Mouse (Mus musculus) kidney, embryonic 14.5 days (tissue): ENCODE results near the gene Ikbip. TPM values are rescaled to one million over a fixed set of nuclear protein-coding genes. Genes with fewer than 3 reads are reported as not detected.

ENCODE experiments used
- ATAC-seq: fragments of 200-750 bp; cut with Nextera tagmentation; 2 replicates; pipeline ENCODE4 v1.8.0; 2017; ENCODE audit warnings: moderate number of reproducible peaks, mild to moderate bottlenecking, moderate TSS enrichment, moderate library complexity; ENCODE audit not compliant: low FRiP score, low TSS enrichment
- H3K27ac ChIP-seq: fragments of 300-500 bp; sonication (generic); 2 replicates; pipeline ENCODE4 v1.5.1; 2014; ENCODE audit warnings: low read depth, mild to moderate bottlenecking, low read length, moderate library complexity, mixed read lengths
- H3K27me3 ChIP-seq: fragments of 300-500 bp; sonication (generic); 2 replicates; pipeline ENCODE4 v1.6.1; 2014; ENCODE audit warnings: mild to moderate bottlenecking, low read length; ENCODE audit not compliant: control insufficient read depth, insufficient read depth
- H3K36me3 ChIP-seq: fragments of 300-500 bp; sonication (generic); 2 replicates; pipeline ENCODE4 v1.6.1; 2014; ENCODE audit warnings: low read length, mixed read lengths; ENCODE audit not compliant: control insufficient read depth, insufficient read depth
- H3K4me1 ChIP-seq: fragments of 300-500 bp; sonication (generic); 2 replicates; pipeline ENCODE4 v1.6.1; 2014; ENCODE audit warnings: low read length, mixed read lengths; ENCODE audit not compliant: control insufficient read depth, insufficient read depth
- H3K4me2 ChIP-seq: fragments of 300-500 bp; sonication (generic); replicated peaks from 2 replicates; pipeline ENCODE4 v1.6.1; 2014; ENCODE audit warnings: low read depth, mild to moderate bottlenecking, low read length
- H3K4me3 ChIP-seq: fragments of 300-500 bp; sonication (generic); 2 replicates; pipeline ENCODE4 v1.5.1; 2014; ENCODE audit warnings: mild to moderate bottlenecking, low read length
- H3K9ac ChIP-seq: fragments of 300-500 bp; sonication (generic); 2 replicates; pipeline ENCODE4 v1.6.1; 2014; ENCODE audit warnings: low read depth, mild to moderate bottlenecking, low read length, moderate library complexity
- H3K9me3 ChIP-seq: fragments of 300-500 bp; sonication (generic); 2 replicates; pipeline ENCODE4 v1.6.1; 2016; ENCODE audit warnings: low read length; ENCODE audit not compliant: control insufficient read depth
- WGBS: fragments of 180-500 bp; shearing (Covaris S2); extraction: QIAGEN DNeasy Blood & Tissue Kit; methylation state at CpG from one replicate; pipeline ENCODE4 v1.1.7; 2014; 5-methylcytosine and 5-hydroxymethylcytosine counted together
- polyA plus RNA-seq: library from polyadenylated mRNA; unstranded; fragments of >200 nt; fragmentation: Nextera tagmentation; extraction: Ambion mirVana; gene quantifications from 2 replicates; pipeline ENCODE4 v1.2.1, GENCODE M21; 2014

Ikbip gene
- polyA plus RNA-seq, 1 experiment from 2014 or later: 39.6 TPM

GRCm38 (mm10) chr10:91127395-91127794, 44.7 kb downstream of the Ikbip start:
- no peak overlapping the region for H3K27ac ChIP-seq
- H3K4me3 ChIP-seq: no peak overlapping the region
- H3K36me3 ChIP-seq: peaks cover under 1% of the 10 kb centered on the region; the same call in 1 of the 2 replicates
- H3K4me2 ChIP-seq: no peak overlapping the region
- no peaks in the 10 kb centered on the region for H3K27me3 ChIP-seq
- no peak overlapping the region for H3K9ac ChIP-seq
- H3K9me3 ChIP-seq: no peaks in the 10 kb centered on the region
- 68% methylated on average over 2 of the region's 2 CpGs for WGBS
- no peak for ATAC-seq
- peaks cover 4% of the 10 kb centered on the region; the same call in 1 of the 2 replicates for H3K4me1 ChIP-seq

DNA sequence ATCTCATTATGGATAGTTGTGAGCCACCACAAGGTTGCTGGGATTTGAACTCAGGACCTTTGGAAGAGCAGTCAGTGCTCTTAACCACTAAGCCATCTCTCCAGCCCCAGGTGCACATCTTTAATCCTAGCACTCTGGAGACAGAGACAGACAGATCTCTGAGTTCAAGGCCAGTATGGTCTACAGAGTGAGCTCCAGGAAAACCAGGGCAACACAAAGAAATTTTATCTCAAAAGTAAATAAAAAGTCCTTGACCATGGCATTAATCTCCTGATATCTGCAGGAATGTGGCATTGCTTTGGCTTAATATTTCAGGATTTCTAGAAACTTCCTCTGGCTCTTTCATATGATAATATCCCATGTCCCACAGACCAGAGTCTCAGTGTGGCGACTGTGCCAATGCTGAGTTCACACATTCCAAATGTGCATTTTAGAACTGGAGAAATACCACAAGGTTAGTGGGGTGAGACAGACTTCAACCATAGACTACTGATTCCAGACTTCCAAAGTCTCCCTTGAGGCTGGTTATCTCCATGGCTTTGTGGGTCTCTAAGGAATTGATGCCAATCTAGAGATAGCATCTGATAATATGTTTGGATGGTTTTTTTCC, 45.9 kb downstream of the Ikbip start:
- H3K9me3 ChIP-seq: no peaks in the 10 kb centered on the region
- no peaks in the 10 kb centered on the region for H3K36me3 ChIP-seq
- H3K4me3 ChIP-seq: no peak overlapping the region
- 57% methylated on average over 1 of the region's 1 CpGs for WGBS
- no peak overlapping the region for H3K27ac ChIP-seq
- H3K4me1 ChIP-seq: no peaks in the 10 kb centered on the region
- no peak overlapping the region for H3K9ac ChIP-seq
- no peaks in the 10 kb centered on the region for H3K27me3 ChIP-seq
- ATAC-seq: no peak
- H3K4me2 ChIP-seq: no peak overlapping the region

DNA sequence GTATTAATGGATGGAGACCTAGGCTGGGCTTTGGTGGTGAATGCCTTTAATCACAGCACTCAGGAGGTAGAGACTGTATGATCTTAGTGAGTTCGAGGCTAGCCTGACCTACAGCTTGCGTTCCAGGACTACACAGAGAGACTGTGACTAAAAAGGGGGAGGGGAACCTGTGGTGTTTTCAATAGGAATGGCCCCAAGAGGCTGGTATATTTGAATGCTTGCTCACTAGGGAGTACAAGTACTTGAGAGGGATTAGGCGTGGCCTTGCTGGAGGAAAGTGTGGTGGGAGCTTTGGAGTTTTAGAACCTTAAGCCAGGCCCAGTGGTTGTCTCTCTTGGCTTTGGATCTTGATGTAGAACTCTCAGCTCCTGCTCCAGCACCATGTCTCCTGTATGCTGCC, 48.1 kb downstream of the Ikbip start:
- Histone ChIP-seq H3K4me1 (no peaks in the 10 kb centered on the region), H3K4me2 (no peak overlapping the region), H3K4me3 (no peak overlapping the region), H3K9me3 (no peaks in the 10 kb centered on the region), H3K36me3 (no peaks in the 10 kb centered on the region), H3K27me3 (no peaks in the 10 kb centered on the region), H3K27ac (no peak overlapping the region), H3K9ac (no peak overlapping the region)
- WGBS: 88% methylated on average over 3 of the region's 3 CpGs
- ATAC-seq: no peak

DNA sequence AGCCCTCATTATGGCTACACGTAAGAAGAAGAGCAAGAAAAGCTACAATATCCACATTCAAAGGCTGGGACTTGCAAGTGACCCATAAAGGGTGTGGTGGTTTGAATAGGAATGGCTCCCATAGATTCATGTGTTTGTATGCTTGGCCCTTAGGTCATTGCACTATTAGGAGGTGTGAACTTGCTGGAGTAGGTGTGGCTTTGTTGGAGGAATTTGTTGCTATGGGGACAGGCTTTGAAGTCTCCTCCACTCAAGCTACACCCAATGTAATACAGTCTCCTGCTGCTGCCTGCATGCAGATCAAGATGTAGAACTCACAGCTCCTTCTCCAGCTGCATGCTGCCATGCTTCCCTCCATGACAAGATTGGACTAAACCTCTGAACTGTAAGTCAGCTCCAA, 48.8 kb downstream of the Ikbip start:
- no peak for ATAC-seq
- no peaks in the 10 kb centered on the region for H3K27me3 ChIP-seq
- WGBS: 91% methylated on average over 1 of the region's 1 CpGs
- H3K9ac ChIP-seq: no peak overlapping the region
- H3K4me1 ChIP-seq: no peaks in the 10 kb centered on the region
- H3K4me3 ChIP-seq: no peak overlapping the region
- H3K4me2 ChIP-seq: no peak overlapping the region
- H3K36me3 ChIP-seq: no peaks in the 10 kb centered on the region
- no peak overlapping the region for H3K27ac ChIP-seq
- no peaks in the 10 kb centered on the region for H3K9me3 ChIP-seq

DNA sequence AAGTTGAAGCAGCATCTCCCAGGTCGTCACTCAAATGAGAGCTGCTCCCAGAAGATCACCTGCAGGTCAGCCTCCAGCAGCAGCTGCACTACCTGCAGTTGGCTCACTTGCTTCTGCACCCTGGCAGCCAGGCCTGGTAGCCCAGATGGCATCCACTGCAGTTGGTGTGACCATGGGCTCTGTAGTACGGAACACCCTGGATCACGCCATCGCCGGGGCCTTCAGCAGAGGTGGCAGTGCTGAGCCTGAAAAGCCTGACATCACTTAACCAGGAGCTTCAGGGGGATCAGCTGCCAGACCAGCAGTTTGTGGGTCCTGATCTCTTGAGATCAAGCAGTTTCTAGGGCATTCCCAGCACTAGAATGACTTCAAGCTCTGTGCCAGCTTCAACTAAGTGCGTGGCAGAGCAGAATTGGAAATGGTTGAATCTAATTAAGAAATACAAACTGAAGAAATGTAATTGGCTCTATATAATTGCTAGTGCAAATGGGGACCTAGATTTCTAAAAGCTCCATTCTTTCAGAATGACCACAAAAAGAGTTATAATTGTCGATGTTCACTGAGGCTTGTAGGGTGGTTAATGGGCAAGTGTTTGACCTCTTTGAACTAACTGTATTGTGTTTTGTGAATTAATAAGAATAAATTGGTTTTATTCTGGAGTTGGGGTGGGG, 52.7 kb downstream of the Ikbip start:
- H3K9ac ChIP-seq: no peak overlapping the region
- H3K4me2 ChIP-seq: no peak overlapping the region
- no peak for ATAC-seq
- H3K36me3 ChIP-seq: no peaks in the 10 kb centered on the region
- 83% methylated on average over 7 of the region's 7 CpGs for WGBS
- H3K27ac ChIP-seq: no peak overlapping the region
- H3K9me3 ChIP-seq: no peaks in the 10 kb centered on the region
- no peak overlapping the region for H3K4me3 ChIP-seq
- H3K4me1 ChIP-seq: no peaks in the 10 kb centered on the region
- no peaks in the 10 kb centered on the region for H3K27me3 ChIP-seq

GRCm38 (mm10) chr10:91137400-91137799, 54.7 kb downstream of the Ikbip start:
- Histone ChIP-seq H3K4me1 (no peaks in the 10 kb centered on the region), H3K9me3 (no peaks in the 10 kb centered on the region), H3K36me3 (no peaks in the 10 kb centered on the region), H3K4me2 (no peak overlapping the region), H3K27ac (no peak overlapping the region), H3K9ac (no peak overlapping the region), H3K27me3 (no peaks in the 10 kb centered on the region), H3K4me3 (no peak overlapping the region)
- WGBS: 78% methylated on average over 9 of the region's 9 CpGs
- ATAC-seq: no peak

DNA sequence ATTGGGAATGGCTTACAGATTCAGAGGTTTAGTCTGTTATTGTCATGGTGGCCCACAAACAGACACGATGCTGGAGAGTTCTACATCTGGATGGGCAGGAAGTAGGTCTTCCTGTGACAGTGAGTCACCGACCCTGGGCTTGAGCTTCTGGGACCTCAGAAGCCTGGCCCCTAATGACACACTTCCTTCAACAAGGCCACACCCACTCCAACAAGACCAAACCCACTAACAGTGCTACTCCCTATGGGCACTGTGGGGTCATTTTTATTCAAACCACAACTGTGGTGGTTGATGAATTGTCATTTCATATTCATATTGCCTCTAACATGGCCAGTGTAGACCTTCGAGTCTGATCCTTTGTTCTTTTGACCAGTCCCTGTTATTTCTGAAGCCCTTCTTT, 55.6 kb downstream of the Ikbip start:
- Histone ChIP-seq H3K4me2 (no peak overlapping the region), H3K4me1 (no peaks in the 10 kb centered on the region), H3K4me3 (no peak overlapping the region), H3K9me3 (no peaks in the 10 kb centered on the region), H3K36me3 (no peaks in the 10 kb centered on the region), H3K27me3 (no peaks in the 10 kb centered on the region), H3K9ac (no peak overlapping the region), H3K27ac (no peak overlapping the region)
- WGBS: 62% methylated on average over 3 of the region's 3 CpGs
- ATAC-seq: no peak

DNA sequence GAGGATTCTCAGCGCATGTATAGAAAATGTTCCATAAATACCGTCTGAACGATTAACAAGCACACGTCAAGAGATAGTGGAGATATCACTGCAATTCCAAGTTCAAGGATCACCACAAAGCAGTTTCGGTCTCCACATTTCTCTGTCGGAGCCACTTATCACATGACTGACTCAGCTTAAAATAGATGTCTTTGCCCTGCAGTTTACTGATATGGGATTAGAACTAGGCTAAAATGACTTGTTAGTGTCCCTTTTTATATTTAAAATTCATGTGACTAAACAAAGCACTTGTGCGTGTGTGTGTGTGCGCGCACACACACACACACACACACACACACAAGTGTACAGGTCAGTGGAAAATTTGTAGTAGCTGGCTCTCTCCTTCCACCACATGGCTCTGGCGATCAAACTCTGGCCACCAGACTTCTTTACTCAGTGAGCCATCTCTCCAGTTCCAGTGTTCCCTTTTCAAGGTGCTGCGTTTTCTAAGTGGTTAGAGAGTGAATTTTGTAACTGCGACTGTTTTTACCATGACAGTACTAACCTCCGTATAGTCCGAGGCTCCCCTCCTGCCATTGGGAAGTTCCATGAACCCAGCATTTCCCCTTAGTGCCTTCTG, 56.5 kb downstream of the Ikbip start:
- Histone ChIP-seq H3K4me3 (no peak overlapping the region), H3K27me3 (no peaks in the 10 kb centered on the region), H3K9ac (no peak overlapping the region), H3K36me3 (no peaks in the 10 kb centered on the region), H3K9me3 (no peaks in the 10 kb centered on the region), H3K4me1 (no peaks in the 10 kb centered on the region), H3K27ac (no peak overlapping the region), H3K4me2 (no peak overlapping the region)
- WGBS: 90% methylated on average over 14 of the region's 14 CpGs
- ATAC-seq: no peak

DNA sequence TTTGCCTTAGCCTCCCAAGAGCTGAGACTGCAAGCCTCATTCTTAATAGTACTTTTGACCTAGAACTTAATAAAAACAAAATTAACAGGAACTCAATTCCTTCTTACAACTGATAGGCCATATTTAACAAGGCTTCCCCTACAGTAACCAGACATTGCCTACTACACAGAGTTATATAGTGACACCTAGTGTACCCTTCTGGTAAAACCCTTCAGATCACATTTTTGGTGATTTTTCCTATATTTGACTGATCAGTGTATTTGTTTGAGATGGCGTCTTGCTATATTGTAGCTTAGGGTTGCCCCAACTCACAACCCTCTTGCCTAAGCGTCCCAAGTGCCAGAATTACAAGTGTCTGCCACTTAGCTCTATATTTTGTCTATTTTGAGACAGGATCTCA, 58.8 kb downstream of the Ikbip start:
- 45% methylated on average over 2 of the region's 2 CpGs for WGBS
- H3K36me3 ChIP-seq: peaks cover 16% of the 10 kb centered on the region
- H3K9ac ChIP-seq: no peak overlapping the region
- no peaks in the 10 kb centered on the region for H3K9me3 ChIP-seq
- no peaks in the 10 kb centered on the region for H3K4me1 ChIP-seq
- no peaks in the 10 kb centered on the region for H3K27me3 ChIP-seq
- no peak overlapping the region for H3K4me2 ChIP-seq
- H3K4me3 ChIP-seq: no peak overlapping the region
- ATAC-seq: no peak; the same call in 1 of the 2 replicates
- H3K27ac ChIP-seq: no peak overlapping the region
